Mouse (Mus musculus) heart, postnatal 0 days (tissue): ENCODE data around the gene Adamts20.

Experiments used
- CTCF ChIP-seq: IDR thresholded peaks from 2 replicates; pipeline ENCODE4 v1.5.1; 2016; ENCODE audit warnings: antibody characterized with exemption, control low read depth, low read depth
- EP300 ChIP-seq: IDR thresholded peaks from 2 replicates; pipeline ENCODE4 v1.6.1; 2016; ENCODE audit warnings: antibody characterized with exemption, low read depth

DNA sequence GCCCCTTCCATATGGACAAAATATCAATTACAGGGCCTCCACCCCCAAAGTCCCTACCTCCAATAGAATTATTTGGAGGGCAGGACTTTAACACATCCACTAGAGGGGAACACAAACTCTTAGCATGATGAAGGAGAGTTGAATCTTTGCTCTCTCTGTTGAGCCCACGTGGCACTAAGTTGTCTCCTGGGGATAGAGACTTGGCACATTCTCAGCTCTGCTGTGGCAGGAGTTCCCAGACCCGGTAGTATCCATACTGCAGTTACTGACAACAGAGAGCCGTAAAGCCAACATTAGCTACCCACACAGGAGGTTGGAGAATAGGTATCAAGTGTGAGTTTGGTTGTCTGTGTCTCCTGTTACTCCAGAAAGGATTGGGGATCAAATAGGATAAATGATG, 177.7 kb downstream of the Adamts20 start:
- TF ChIP-seq CTCF (no peak), EP300 (no peak)
